Mouse (Mus musculus): ENCODE results near the gene Ing1.
A peak's percentile ranks its signal among the peaks of the same experiment; 100 is the strongest.
"Not testable (repeated sequence)": the region's sequence is repeated elsewhere in the genome, so short reads cannot be mapped to it uniquely, and the experiment has no call there.

The Ing1 gene

DNA sequence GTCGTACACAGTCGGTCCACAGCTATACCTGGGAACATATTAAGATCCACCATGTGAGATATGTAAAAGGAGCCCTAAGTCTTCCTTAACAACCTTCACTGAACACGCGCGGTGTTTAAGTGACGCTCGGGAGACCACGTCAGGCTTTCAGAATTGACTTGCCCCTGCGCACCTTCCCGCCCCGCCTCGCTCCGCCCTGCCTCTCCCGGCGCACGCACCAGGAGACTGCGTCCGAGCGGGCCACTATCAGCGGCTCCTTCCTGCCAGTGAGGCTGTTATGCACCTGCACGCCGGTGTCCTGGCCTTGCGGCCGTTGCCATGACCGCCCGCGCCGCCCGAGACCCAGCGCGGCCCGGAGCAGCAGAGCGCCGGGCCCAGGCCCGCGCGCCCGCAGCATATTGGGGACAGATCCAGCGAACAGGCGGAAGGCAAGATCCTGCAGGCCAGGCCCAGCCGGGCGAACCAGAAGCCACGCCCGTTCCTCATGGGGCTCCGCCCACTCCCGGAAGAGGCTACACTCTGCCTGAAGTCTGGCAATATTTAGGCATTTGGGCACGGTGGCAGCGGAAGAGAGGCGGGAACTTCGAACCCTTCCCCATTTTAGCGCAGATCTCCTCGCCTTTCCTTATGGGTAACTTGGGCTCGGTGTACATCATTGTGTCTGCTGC, 5.0 kb upstream of the Ing1 start, which contains the start of gene Cars2:
TSS of gene Cars2 (minus strand) at position 503 of the 668 bp plus-strand sequence.
- peak; percentile 97 for DNase-seq (ENCODE audit: low read depth, low spot score)

DNA sequence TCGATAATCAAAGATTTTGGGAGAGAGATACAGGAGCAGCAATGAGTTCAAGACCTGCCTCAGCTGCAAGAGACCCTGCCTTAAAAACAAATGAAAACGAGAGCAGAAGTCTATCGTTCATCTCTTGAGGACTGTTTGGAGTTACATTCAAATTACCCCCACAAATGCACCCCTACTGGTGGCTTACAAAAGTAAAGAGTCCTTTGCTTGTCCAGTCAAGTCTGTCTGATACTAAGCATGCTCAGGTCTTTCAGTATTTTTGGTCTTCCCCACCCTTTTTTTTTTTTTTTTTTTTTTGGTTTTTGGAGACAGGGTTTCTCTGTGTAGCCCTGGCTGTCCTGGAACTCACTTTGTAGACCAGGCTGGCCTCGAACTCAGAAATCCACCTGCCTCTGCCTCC, 3.9 kb upstream of the Ing1 start:
- DNase-seq (ENCODE audit: low read depth, low spot score): peak; percentile 81

DNA sequence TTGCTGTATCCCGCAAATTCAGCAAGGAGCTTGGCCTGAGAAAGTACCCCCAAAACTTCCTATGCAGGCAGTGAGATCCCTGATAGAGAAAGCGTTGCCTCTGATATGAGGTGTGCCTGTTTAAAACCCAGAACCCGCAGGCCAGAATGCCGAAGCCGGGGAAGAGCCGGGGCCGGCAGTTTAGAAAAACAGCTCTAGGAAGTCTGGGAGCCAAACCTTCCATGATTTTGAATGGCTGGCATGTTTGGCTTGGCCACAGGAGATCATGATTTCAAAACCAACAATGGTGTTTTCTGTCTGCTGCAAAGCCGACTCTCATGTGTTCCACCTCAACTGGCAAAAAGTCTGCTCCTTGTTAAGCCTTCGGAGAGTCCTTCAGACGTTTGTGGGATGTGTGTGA, 3.0 kb upstream of the Ing1 start:
- no peak for DNase-seq (ENCODE audit: low read depth, low spot score)

DNA sequence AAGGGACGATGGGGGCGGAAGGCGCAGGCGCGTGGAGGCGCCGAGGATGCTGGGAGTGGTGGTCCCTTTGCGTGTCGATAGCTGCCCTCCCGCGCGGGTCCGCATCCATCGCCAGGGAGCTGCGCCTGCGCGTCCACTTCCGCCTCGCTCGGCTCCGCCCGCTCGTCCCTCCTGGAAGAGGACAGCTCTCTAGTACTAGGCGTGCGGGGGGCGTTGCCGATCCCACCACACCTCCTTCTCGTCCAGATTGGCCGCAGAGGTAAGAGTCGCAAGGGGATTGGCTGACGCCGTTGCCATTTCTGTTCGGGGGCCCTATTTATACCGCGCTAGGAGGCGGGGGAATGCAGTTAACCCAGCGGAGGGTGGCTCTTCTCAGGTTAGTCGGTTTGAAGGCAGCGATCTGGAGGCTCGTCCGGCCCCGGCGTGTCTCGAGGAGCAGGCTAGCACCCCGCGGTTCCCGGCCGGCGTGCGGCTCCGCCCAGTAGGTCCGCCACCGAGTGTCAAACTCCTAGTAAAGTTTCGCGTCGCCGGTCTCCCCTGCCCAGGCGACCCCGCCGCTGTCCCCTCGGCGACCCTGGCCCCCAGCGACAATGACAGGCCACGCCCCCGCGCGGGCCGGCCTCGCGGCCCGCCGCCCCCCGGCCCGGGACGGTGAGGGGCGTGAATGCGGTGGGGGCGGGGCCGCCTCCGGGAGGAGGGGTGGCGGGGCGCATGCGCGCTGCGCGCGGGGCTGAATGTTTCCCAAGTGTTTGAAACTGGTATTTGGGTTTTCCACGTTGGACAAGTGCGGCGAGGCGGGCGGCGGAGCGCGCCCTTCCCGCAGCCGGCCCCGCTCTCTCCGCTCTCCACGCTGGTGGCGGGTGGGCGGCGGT, 585 bp downstream of the Ing1 start:
- peak; percentile 100 for DNase-seq (ENCODE audit: low read depth, low spot score)

DNA sequence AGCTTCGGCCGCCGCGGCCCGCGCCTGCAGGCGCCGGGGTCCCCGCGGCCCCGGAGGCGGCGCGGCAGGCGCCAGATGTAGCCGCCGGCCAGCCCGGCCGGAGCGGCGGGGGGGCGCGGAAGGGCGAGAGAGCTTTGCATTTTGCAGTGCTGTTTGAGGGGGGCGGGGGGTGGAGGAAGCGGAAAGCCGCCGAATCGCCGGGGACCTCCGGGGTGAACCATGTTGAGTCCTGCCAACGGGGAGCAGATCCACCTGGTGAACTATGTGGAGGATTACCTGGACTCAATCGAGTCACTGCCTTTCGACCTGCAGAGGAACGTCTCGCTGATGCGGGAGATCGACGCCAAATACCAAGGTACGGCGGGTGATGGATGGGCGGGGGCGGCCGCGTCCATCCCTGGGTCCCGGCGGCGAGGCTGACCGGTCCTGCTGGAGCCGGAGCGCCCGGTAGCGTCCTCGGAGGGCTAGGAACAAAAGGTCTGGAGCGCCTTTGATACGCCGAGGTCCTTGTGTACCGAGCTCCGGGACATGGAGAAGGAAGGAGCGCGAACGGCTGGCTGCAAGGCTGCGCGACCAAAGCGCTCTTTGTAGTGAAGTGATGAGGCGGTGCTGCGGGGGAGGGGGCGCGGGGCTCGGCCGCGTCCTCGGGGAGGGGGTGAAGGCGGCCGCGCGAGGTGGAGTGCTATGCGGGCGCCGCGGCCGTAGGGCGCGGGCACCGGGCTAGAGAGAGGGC, 1.5 kb downstream of the Ing1 start:
- DNase-seq (ENCODE audit: low read depth, low spot score): peak; percentile 84

DNA sequence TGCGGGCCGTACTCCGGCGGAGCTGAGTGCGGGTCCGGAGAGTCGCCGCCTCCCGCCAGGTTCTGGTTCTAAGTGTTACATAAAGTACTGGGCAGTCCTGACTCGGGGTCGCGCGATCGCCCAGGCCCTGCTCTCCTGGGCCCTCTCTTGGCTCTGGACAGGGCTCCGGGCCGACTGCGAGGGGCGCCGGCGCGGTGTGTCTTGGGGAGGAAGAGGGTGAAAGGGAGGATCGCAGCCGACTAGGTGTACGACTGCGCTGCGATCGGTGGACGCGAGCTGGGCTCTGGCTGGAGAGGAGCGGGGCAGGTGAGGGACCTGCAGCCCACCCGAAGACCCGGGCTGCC, 2.0 kb downstream of the Ing1 start:
- no peak for DNase-seq (ENCODE audit: low read depth, low spot score)

DNA sequence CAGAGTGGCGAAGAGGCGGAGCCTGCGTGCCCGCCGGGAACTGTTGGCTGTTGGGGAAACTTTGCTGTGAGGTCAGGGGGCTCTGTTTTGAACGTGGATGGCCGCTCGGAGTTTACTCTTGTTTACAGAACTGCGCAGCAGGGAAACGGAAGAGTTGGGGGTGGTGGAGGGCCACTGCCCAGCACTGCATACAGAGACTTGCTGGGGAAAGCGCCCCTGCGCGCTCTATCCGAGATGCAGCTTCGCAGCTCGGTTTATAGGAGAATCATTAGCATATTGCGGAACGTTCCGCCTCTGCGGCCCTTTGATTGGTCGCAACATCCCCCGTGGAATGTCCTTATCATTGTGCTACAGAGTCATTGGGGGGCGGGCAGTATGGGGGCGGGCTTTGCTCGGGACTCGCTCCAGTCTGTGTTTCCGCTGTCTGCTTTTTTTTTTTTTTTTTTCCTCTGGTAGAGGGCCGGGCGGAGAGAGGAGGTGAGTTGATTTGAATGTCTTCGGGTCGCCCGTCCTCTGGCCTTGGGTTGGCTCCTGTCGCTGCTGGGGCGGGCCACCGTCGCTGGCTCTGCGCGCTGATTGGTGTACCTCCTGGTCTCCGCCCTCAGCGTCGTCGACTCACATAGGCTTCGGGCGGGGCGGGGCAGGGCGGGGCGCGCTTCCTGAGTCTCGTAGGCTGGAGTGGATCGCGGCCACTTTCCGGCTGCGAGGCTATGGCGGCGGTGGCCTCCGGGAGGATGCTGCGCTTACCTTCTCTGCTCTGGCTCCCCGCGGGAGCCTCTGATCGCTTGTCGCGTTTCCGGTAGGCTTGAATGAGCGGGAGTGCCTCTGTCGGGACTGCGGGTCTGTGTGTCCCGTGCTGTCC, 2.6 kb downstream of the Ing1 start:
- DNase-seq (ENCODE audit: low read depth, low spot score): peak; percentile 99

DNA sequence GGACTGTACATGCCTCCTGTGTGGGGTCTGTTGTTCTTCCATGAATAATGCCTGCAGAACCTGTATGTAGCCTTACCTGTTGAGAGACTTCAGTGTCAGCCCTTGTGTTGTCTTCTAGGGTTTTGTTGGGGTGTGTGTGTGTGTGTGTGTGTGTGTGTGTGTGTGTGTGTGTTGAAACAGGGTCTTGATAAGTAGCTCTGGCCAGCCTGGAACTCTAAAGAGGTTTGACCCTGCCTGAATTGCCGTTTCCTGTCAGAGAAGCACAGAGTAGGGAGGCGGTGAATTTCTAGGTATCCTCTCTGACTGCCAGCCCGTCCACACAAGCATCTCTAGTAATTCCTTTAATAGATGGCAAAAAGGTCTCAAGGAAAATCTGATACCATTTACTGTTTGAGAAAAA, 4.1 kb downstream of the Ing1 start:
- DNase-seq (ENCODE audit: low read depth, low spot score): no peak

DNA sequence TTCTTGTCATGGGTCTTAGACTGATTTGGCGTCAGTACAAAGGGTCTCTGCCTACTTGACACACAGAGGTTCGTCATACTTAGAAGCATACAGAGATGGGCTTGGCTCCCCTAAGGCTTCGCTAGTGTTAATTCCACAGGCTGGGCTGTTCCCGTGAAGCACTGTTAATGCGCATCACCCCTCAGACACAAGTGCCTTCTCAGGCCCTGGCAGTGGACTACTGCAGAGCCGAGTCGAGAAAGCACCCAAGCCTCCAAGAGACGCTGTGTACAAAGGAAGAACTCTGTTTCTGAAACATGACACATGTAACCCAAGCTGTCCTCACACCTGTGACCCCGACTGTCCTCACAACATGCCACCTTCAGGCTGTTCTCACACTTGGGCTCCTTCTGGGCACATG, 4.8 kb downstream of the Ing1 start:
- DNase-seq (ENCODE audit: low read depth, low spot score): no peak

DNA sequence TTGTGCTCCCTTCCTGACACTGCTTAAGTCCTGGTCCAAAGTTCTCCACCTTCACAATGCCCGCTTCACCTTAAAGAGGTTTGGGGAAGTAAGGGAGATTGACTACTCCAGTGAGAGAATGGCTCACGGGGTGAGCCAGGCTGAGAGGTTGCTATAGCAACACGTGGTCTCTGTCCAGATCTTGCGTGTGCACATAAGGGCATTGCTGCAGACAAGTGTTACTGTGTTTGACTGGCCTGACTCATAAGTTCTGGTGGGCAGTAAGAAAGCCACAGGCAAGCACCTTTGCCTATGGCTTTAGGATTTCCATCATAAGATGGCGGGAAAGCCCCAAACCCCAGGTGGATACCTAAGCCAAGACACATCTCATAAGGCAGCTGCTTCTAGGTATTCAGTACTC, 8.9 kb downstream of the Ing1 start:
- DNase-seq (ENCODE audit: low read depth, low spot score): no peak

DNA sequence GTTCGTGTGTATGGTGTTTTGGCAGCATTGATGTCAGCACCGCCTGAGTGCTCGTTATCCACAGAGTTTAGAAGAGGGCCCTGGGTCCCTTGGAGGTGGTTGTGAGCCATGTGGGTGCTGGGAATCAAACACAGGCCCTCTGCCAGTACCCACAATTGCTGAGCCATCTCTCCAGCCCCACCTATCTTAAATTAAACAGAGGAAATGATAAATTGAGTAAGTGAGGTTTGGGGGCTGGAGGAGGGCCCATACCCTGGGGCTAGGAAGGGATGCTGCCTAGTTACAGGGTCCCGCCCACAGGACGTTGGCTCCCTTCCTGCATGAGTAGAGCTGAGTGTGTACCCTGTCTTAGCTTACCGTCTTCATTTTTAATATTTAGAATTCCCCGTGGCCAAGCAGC, 9.3 kb downstream of the Ing1 start:
- no peak for DNase-seq (ENCODE audit: low read depth, low spot score)

DNA sequence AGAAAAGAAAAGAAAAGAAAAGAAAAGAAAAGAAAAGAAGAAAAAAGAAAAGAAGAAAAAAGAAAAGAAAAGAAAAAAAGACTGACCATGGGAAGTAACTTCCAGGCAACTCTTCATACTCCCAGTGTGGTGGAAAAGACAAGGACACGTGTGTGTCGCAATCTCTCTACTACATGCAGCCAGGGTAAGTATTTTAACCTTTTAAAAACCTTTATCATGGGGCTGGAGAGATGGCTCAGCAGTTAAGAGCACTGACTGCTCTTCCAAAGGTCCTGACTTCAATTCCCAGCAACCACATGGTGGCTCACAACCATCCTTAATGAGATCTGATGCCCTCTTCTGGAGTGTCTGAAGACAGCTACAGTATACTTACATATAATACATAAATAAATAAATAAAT, 12.8 kb downstream of the Ing1 start:
- DNase-seq (ENCODE audit: low read depth, low spot score): not testable (repeated sequence)

DNA sequence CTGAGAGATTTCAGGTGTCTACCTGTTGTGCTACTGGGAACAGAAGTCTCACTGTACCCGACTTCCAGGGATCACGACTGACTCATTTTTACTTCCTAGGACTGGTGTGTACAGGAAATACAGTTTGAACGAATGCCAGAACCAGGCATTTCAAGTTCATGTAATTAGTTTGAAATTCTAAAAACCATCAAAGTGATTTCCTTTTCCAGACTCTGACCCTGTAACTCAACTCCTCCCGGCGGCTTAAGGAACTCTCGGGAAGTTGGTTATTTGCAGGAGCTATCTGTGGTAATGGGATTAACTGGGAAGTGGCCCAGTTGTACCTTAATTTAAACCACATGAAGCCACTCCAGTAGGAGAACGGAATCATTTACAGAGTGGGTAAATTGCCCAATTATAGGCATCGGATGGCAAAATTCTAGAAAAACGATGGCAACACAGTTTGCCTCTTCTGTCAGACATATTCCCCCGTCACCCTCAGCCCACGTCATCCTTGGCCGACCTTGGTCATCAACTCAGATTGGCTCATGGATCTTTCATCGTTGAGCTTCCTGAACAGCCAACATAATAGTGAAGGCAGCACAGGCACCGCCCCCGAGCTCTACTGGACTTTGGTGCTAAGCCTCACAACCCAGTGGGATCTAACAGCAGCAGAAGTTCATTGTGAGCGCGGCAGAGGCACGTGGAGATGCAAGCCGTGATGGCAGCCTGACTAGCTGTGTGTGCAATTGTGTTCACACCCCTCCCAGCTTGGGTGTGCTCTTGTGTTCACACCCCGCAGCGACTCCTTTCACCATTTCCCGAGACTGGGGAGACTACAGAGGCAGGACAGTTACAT, 14.1 kb downstream of the Ing1 start:
- DNase-seq (ENCODE audit: low read depth, low spot score): no peak

DNA sequence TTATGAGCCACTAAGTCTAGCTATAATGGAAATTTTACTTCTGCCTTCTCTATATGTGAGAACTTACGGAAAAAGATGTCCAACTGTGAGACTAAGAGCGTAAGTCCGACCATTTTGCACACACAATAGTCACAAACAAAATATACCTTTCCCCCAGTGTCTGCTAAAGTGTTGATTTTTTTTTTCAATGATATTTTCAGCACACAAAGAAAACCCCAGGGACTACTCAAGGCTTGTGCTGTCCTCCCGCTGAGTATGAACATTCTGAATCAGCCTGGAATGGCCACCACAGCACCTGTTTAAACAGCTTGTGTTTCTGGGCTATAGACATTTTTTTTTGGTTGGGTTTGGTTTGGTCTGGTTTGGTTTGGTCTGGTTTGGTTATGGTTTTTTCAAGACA, 15.4 kb downstream of the Ing1 start:
- DNase-seq (ENCODE audit: low read depth, low spot score): no peak

DNA sequence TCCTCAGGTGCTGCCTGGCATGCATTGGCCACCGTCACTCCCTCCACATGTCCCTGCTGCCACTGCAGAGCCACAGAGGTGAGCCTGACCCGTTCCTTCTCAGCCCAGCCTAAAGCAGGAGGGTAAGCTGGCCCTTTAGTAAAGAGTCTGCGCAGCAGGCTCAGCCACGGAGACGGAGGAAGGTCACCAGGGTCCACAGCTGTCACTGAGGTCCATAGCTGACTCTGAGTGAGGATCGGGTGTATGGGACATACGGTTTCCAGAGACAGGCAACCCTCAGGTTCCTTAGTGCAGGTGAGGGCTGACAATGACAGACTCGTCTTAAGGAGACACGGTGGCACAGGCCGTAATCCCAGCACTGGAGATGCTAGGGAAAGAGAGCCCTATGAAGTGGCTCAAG, 16.6 kb downstream of the Ing1 start:
- DNase-seq (ENCODE audit: low read depth, low spot score): no peak

DNA sequence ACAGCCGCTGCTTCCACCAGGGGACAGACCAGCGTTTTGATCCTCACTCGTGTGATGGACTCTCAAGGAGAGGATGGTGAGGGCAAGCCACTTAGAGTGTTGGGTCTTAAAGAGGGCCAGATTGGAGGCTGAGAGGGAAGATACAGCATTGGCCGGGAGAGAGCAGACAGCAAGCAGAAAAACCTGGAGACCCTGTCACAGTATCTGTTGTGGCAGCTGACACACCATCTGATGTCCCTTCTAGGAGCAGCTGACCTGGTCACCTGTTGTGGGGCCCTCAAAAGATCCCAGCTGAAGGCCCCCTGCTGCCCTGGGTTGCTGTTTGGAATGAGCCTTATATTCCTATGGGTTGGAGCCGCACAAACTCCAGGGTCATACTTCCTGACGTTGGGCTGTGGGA, 17.1 kb downstream of the Ing1 start:
- no peak for DNase-seq (ENCODE audit: low read depth, low spot score)

DNA sequence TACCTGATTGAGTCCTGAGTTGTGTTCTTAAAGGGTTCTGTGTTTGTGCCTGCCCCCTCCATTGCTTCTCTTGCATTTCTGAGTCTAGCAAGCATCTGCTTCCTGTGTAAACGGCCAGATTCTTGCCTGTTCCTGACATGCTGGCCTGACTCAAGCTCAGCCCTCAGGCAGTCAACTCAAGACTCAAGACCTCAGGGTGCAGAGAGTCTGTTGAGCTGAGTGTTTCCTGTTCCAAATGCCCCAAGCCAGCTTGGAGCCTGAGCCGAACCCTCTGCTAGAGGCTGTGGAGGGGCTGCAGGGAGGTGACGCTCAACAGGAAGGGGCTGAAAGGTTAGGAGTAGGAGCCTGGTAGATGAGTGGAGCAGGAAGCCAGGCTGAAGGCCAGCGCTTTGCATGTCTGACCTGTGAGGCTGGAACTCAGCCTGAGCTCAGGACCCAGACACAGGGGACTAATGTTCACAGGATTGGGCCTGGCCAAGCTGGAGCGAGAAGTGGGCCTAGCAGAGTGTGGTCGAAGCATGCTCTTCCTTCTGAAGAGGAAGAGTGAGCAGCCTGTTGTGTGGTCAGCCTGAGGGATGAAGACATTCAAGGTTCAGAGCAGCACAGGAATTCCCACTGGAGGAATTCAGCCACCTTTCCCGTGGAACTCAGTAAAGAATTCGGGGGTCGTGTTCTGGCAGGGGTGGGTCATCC, 19.7 kb downstream of the Ing1 start:
- no peak for DNase-seq (ENCODE audit: low read depth, low spot score)

DNA sequence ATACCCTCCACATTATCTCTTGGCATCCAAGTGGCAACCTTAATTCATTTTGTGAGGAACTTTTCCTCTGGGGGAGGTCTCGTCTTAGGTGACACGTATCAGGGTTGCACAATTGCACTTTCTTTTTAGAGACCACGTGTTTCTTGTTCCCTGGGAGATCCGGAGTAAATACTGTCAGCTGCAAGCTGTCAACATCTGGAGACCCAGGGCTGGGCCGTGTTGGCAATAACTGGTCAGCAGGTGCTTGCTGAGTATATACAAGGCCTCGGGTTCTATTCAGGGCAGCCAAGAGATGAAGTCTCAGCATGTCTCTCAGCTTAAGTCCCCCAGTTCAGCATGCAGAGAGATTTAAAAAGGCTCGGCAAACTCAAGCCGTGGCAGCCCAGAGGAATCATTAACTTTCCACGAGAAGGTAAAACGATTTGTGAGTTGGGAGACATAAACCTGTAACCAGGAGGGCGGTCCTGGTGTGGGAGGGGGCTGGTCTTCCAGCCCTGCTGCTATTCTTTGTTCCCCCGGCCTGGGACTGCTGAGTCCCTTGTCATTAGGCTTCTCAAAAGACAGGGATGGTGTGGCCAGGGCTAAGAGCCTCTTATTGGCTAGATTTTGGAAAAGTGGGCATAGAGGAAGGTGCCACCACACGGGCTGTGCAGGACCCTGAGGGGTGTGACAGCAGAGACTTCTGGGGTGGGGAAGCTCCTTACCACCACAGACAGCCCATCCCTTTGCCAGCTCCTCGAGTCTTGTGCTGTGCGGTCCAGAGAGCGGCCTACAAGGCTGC, 20.4 kb downstream of the Ing1 start:
- no peak for DNase-seq (ENCODE audit: low read depth, low spot score)
